Mouse (Mus musculus): ENCODE results near the gene Bin2. TPM values are rescaled to one million over a fixed set of nuclear protein-coding genes. Genes with fewer than 3 reads are reported as not detected.

Gene Bin2
- total RNA-seq, 1 experiment from 2014 or later = 579 TPM

GRCm38 (mm10) chr15:100600047-100600695, 69.2 kb downstream of the Bin2 start:
- peak; percentile 54 for ATAC-seq (replicated peaks; ENCODE audit: insufficient number of reproducible peaks, low FRiP score, low TSS enrichment, poor library complexity, severe bottlenecking)

DNA sequence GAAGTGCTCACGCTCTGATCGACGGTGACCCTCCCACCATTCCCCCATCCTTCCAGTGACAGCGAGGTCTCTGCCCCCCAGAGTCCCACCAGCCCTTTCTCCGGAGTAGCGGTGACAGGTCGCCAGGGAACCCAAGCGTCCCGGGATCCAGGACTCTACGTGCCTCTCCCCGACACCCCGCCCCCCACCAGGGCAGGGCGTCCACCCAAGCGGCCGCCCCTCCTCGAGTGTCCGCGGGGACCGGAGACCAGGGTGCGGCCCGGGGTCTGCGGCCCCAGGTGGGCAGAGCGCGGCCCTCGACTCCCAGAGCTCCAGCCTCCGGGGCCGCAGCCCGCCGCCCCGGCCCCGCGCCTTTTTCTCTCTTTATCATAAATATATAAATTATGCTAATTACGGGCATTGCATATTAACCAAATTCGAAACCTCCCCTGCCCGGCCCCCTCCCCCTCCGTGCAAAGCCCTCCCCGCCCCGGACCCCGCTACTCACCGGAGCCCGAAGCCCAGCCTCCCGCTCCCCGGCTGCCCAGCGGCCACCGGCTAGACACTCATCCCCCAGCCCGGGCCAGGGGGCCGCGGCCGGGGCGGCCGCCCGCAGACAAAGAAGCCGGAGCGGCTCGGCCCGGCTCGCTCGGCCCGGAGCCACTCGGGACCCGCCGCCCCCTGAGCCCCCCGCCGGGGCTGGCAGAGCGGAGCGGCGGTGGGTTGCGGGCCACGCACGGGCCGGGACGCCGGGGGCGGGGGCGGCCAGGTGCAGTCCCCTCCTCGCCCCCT, 69.9 kb downstream of the Bin2 start, which contains the start of gene Pou6f1:
Gene Pou6f1, minus strand, starts transcription at position 709 of the 771 bp plus-strand sequence.
- no peak for ATAC-seq (replicated peaks; ENCODE audit: insufficient number of reproducible peaks, low FRiP score, low TSS enrichment, poor library complexity, severe bottlenecking)

GRCm38 (mm10) chr15:100598883-100599275, 70.5 kb downstream of the Bin2 start:
- ATAC-seq (replicated peaks; ENCODE audit: insufficient number of reproducible peaks, low FRiP score, low TSS enrichment, poor library complexity, severe bottlenecking) = no peak

GRCm38 (mm10) chr15:100598287-100598882, 71.0 kb downstream of the Bin2 start:
- ATAC-seq (replicated peaks; ENCODE audit: insufficient number of reproducible peaks, low FRiP score, low TSS enrichment, poor library complexity, severe bottlenecking) = no peak

GRCm38 (mm10) chr15:100592817-100593216, 76.5 kb downstream of the Bin2 start:
- no peak for ATAC-seq (replicated peaks; ENCODE audit: insufficient number of reproducible peaks, low FRiP score, low TSS enrichment, poor library complexity, severe bottlenecking)

Other genes starting within 250 kb of the Bin2 start
- gene Gm5475, start 247.4 kb downstream of the Bin2 start, total RNA-seq (2017) = 0.49 TPM in 1 of 3 replicates, not detected in the others
- 5.1 to 17.3 TPM (median 9.7 TPM) in 3 replicates for gene Slc11a2, start 244.5 kb downstream of the Bin2 start, total RNA-seq (2017)
- gene Letmd1, start 200.5 kb downstream of the Bin2 start, total RNA-seq (2017) = 12.8 to 20.7 TPM (median 13.0 TPM) in 3 replicates
- 3.4 to 4.2 TPM (median 3.6 TPM) in 3 replicates for gene Csrnp2, start 174.1 kb downstream of the Bin2 start, total RNA-seq (2017)
- 4.9 to 13.8 TPM (median 10.3 TPM) in 3 replicates for gene Tfcp2, start 117.5 kb downstream of the Bin2 start, total RNA-seq (2017)
- 5.8 to 17.7 TPM (median 16.6 TPM) in 3 replicates for gene Pou6f1, start 69.6 kb downstream of the Bin2 start, total RNA-seq (2017)
- 302 to 403 TPM (median 317 TPM) in 3 replicates for gene Dazap2, start 54.2 kb downstream of the Bin2 start, total RNA-seq (2017)
- gene Smagp, start 32.6 kb downstream of the Bin2 start, total RNA-seq (2017) = 9.8 to 17.2 TPM (median 15.0 TPM) in 3 replicates
- gene Cela1, start 18.4 kb upstream of the Bin2 start, total RNA-seq (2017) = 0.64 to 4.9 TPM (median 2.6 TPM) in 3 replicates
- gene Galnt6, start 59.8 kb upstream of the Bin2 start, total RNA-seq (2017) = 43.8 to 60.6 TPM (median 51.3 TPM) in 3 replicates
- gene Slc4a8, start 92.2 kb upstream of the Bin2 start, total RNA-seq (2017) = 0.11 to 3.9 TPM (median 2.0 TPM) in 3 replicates
- gene Scn8a, start 200.3 kb upstream of the Bin2 start, total RNA-seq (2017) = not detected in 3 replicates

All from monocyte, adult 5-6 weeks (primary cell).